Mouse (Mus musculus): ENCODE measurements around the gene Fgfr1op2.
A peak's percentile ranks its signal among the peaks of the same experiment; 100 is the strongest.
"Not testable (repeated sequence)": the region's sequence is repeated elsewhere in the genome, so short reads cannot be mapped to it uniquely, and the experiment has no call there.

Gene Fgfr1op2

DNA sequence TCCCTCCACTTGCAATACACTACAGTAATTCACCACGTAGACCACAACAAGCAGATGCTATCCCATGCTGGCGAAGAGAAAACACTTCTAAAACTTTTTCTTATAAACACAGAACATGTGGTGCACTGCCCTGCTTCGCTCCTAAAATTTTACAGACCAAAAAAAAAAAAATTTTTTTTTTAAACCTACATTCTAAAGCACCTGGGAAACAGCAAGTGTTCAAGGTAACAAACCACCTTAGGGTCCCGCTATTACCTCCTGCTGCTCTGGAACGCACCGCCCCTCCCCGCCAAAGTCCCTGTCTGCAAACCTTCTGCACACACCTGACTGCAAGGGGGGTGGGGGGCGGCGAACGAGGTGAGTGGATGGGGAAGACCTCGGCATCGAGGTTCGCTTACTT is at the start of gene Fgfr1op2:
Gene Fgfr1op2, plus strand, starts transcription at position 301 of the 400 bp plus-strand sequence.
- no peak for DNase-seq (ENCODE audit: low read depth in 1 of 2, low spot score in 2 of 2)

- no peak for DNase-seq (ENCODE audit: low read depth in 1 of 2, low spot score in 2 of 2)
Observed at GRCm38 (mm10) chr6:146527537-146527936, 49.5 kb upstream of the Fgfr1op2 start.

- DNase-seq (ENCODE audit: low read depth in 1 of 2, low spot score in 2 of 2): no peak
Observed at GRCm38 (mm10) chr6:146530363-146530762, 46.6 kb upstream of the Fgfr1op2 start.

DNA sequence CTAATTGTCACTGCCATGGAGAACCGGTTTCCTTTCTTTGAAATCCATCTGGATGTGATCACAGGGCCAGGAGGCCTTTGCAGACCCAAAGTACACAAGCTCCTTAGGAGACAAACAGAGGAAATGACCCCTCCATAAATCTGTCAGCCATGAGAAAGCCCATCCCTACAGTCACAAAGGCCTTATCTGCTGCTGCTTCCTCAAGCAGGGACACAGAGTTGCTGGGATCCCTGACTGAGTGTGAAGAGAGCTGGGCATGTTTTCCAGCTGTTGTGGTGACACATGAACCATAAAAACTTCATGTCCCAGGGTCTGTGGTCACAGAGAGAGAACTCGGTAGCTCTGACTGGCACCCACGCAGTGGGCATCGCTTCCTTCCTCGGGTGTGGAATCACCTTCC is 46.2 kb upstream of the Fgfr1op2 start:
- DNase-seq (ENCODE audit: low read depth in 1 of 2, low spot score in 2 of 2): no peak

- DNase-seq (ENCODE audit: low read depth in 1 of 2, low spot score in 2 of 2): no peak
Observed at GRCm38 (mm10) chr6:146533146-146533545, 43.9 kb upstream of the Fgfr1op2 start.

DNA sequence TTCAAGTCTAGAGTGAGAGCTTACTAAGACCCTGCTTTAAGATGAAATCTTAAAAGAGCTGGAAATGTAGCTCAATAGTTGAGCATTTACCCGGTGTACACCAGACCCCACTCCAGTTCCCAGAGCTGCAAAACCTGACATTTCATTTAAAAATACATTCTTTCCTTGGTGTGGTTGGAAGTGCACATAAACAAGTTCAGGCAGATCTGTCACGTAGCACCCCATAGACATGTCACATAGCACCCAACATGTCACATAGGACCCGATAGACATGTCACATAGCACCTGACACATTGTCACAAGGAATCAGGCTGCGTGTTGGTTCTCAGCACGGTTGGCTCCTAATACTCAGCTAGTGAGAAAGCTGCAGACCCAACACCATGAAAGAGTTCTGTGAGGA is 41.5 kb upstream of the Fgfr1op2 start:
- no peak for DNase-seq (ENCODE audit: low read depth in 1 of 2, low spot score in 2 of 2)

- DNase-seq (ENCODE audit: low read depth in 1 of 2, low spot score in 2 of 2): no peak
Observed at GRCm38 (mm10) chr6:146537111-146537510, 39.9 kb upstream of the Fgfr1op2 start.

- DNase-seq (ENCODE audit: low read depth in 1 of 2, low spot score in 2 of 2): no peak
Observed at GRCm38 (mm10) chr6:146538071-146538470, 38.9 kb upstream of the Fgfr1op2 start.

- no peak for DNase-seq (ENCODE audit: low read depth in 1 of 2, low spot score in 2 of 2)
Observed at GRCm38 (mm10) chr6:146538661-146539060, 38.3 kb upstream of the Fgfr1op2 start.

DNA sequence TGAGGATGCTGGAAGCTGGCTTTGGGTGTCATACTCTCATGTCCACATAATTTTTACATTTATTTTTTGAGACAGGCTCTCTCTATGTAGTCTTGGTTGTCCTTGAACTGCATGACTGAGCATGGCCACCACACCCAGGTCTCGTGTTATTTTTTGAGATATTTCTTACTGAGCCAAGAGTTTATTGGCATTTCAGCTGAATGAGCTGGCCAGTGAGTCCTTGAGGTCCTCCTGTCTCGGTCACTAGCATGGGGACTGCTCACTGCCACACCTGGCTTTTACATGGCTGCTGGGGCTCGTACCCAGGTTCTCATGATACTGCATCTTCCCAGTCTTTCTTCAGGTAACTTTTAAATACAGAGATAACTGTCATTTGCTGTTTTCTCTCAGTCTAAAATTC is 36.6 kb upstream of the Fgfr1op2 start:
- no peak for DNase-seq (ENCODE audit: low read depth in 1 of 2, low spot score in 2 of 2)

DNA sequence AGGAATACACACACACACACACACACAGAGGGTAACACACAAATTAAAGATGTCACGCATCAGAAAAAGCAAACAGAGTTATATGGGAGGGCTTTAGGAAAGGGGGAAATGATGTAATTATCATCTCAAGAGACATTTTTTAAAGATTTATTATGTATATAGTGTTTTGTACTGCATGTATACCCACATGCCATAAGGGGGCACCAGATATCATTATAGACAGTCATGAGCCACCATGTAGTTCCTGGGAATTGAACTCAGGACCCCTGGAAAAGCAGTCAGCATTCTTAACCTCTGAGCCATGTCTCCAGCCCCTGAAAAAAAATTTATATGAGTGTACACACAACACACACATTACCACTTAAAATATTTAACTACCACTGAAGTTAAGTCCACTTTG is 32.4 kb upstream of the Fgfr1op2 start:
- no peak for DNase-seq (ENCODE audit: low read depth in 1 of 2, low spot score in 2 of 2)

DNA sequence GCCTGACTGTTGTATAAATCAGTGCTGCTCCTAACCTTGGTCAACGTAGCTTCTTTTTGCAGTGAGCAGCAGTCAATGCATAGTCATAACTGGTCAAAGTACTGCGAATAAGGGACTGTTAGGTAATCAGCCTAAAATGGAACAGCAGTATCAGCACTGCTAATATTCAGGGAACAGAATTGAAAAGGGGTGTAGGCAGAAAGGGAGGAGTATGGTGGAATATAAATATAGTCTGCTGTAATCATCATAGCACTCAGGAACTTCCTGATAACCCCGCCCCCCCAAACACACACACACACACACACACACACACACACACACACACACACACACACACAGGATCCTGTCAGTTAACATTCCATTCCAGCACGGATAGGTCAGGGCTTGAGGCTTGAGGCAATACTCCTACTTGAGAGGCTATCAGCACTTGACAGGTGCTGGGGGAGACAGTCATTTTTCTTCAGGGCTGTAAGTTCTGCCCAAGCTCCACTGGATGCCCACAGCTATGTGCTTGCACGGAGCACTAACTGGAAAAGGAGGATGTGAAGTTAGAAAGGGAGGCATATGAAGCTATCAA is 31.6 kb upstream of the Fgfr1op2 start:
- DNase-seq (ENCODE audit: low read depth in 1 of 2, low spot score in 2 of 2): no peak

DNA sequence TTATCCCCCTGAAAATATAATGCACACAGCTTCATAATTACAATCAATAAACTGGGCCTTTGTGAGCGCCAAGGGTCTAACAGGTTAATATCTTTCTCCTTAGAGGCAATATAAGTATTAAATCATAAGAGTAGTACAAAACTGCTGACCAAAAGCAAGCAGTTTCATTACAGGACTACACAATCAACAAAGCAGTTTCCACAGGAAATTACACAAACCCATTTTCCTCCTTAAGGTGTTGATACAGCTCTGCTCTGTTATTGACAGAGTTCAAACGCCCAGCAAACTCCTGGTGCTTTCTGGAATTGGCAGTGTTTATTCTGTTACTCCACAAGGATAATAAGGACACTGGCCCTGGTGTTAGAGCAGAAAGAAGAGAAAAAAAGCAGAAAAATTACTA is 26.6 kb upstream of the Fgfr1op2 start:
- no peak for DNase-seq (ENCODE audit: low read depth in 1 of 2, low spot score in 2 of 2)

- DNase-seq (ENCODE audit: low read depth in 1 of 2, low spot score in 2 of 2): no peak
Observed at GRCm38 (mm10) chr6:146551326-146551725, 25.7 kb upstream of the Fgfr1op2 start.

- not testable (repeated sequence) for DNase-seq (ENCODE audit: low read depth in 1 of 2, low spot score in 2 of 2)
Observed at GRCm38 (mm10) chr6:146562461-146562860, 14.5 kb upstream of the Fgfr1op2 start.

- DNase-seq (ENCODE audit: low read depth in 1 of 2, low spot score in 2 of 2): no peak
Observed at GRCm38 (mm10) chr6:146572073-146572472, 4.9 kb upstream of the Fgfr1op2 start.

GRCm38 (mm10) chr6:146577310-146578109 is 507 bp downstream of the Fgfr1op2 start, which contains the start of gene Ints13:
TSS of gene Ints13 (minus strand) at chr6:146577835.
- DNase-seq (ENCODE audit: low read depth in 1 of 2, low spot score in 2 of 2): peak; percentile 90 to 95

DNA sequence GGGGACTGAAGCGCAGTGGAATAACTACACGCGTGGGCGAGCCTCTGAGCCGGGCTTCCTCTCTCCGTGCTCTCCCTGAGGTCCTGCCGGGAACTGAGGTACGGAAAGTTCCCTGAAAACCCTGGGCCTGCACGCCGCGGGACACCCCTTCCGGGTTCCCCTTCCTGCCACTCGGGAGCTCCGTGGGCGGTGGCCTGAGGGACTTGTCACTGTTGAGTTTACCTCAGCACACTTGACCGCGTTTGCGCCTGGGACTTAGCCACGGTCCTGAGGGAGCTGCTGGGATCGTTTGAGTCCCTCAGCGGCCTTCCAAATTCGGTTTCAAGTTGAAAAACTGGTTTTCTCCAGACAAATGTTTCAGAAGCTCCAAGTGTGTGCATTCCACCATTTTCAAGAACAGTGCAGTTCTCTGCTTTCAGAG is 1.1 kb downstream of the Fgfr1op2 start:
- DNase-seq (ENCODE audit: low read depth in 1 of 2, low spot score in 2 of 2): peak; percentile 34 to 61

GRCm38 (mm10) chr6:146578586-146578985 is 1.6 kb downstream of the Fgfr1op2 start:
- DNase-seq (ENCODE audit: low read depth in 1 of 2, low spot score in 2 of 2): no peak

DNA sequence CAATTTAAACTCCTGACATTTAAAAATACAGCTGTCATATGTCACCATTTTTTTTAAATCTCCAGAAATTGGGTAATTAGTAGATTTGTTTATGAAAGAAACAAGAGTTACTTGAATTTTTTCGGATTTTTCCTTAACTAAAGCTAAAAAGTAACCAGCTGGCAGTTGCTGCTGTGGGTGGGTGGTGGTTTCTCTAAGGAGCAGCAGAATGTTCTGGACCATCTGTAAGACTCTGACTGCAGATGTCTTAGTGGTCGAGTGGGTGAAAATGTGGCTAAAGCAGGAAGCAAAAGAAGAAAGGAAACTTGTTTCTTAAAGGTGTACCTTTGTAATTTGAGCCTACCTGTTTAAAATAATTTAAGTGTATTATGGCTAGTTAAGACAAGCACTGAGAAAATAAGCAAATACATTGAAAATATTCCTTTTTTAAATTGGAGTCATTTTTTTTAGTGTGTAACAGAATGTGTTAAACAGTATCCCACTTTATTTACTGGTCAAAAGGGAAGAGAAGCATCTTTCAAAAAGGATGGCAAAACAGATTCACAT is 3.5 kb downstream of the Fgfr1op2 start:
- DNase-seq (ENCODE audit: low read depth in 1 of 2, low spot score in 2 of 2): no peak

- DNase-seq (ENCODE audit: low read depth in 1 of 2, low spot score in 2 of 2): no peak
Observed at GRCm38 (mm10) chr6:146583366-146584046, 6.5 kb downstream of the Fgfr1op2 start.

GRCm38 (mm10) chr6:146585134-146585533 is 8.1 kb downstream of the Fgfr1op2 start:
- no peak for DNase-seq (ENCODE audit: low read depth in 1 of 2, low spot score in 2 of 2)
